Mouse (Mus musculus): ENCODE measurements around the gene Brinp1.
"Not testable (repeated sequence)": the region's sequence is repeated elsewhere in the genome, so short reads cannot be mapped to it uniquely, and the experiment has no call there.

DNA sequence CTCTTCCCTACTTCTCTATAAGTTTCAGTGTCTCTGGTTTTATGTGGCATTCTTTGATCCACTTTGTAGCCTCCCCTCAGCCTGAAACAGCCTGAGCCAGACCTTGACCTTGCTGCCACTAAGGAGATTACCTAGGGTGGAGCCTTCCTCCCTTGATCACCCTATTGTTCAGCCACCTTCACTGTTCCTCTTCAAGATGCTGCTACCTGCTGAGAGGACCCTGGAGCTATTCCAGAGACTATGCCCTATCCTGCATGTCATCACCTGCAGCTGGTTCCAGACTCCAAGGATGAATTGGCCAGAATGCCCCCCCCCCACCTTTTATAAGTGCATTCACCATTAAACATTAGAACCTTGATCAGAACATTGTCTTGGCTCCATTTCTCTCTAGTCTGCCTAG lies 140.2 kb downstream of the Brinp1 start:
- not testable (repeated sequence) for TF ChIP-seq HCFC1 (IDR thresholded peaks at IDR 0.05; ENCODE audit: borderline replicate concordance, insufficient read depth, low read length); ZNF384 (IDR thresholded peaks at IDR 0.05; ENCODE audit: low read depth, low read length)
